30 mouse cellular contexts compared by ENCODE assay signal in genomic region chr3:17895869-17896268, GRCm38 (mm10). TPM values are rescaled to one million over a fixed set of nuclear protein-coding genes. Genes with fewer than 3 reads are reported as not detected.
DNase-seq lines count a peak whose midpoint lies in the region; ATAC-seq and TF ChIP-seq lines count a peak whose summit lies in the region.
"Had no signal": no experiment of that assay in that cellular context is flagged by ENCODE, and none has a peak within 500 bp of the region (broad histone marks: within the 10 kb centered on the region; RNA-seq: fewer than 3 reads in every experiment).

No protein-coding gene starts in this region.

- peak; percentile 57; the same call in 1 of the 2 replicates for ATAC-seq in hindbrain, embryonic 13.5 days (ENCODE audit: low FRiP score)
- ATAC-seq in hindbrain, postnatal 0 days, result peak; percentile 70
- ATAC-seq in hindbrain, embryonic 14.5 days (ENCODE audit: low FRiP score), result no peak
- ATAC-seq: CD4-positive, CD25-positive, alpha-beta regulatory T cell, adult 4 months; forebrain, embryonic 15.5 days; intestine, postnatal 0 days had no signal

- no peak for DNase-seq in hindbrain, embryonic 10.5 days (ENCODE audit: low spot score)
- DNase-seq in hindbrain, postnatal 0 days (ENCODE audit: low spot score), result peak; percentile 33
- no peak for DNase-seq in hindbrain, embryonic 14.5 days (ENCODE audit: low spot score)
- DNase-seq in brain, embryonic 14.5 days (ENCODE audit: low read depth), result peak; percentile 47
- DNase-seq in ovary, postnatal 10 days (ENCODE audit: low spot score), result no peak
- DNase-seq: adrenal gland, adult 2 months; adrenal gland, postnatal 14 days; cerebellum, postnatal 36 days; embryo, embryonic 11 days; gastrocnemius, postnatal 25 days; heart, adult 18-20 months; heart, postnatal 10 days; heart, postnatal 36 days; kidney, adult 2 months had no signal

- no peaks in the 10 kb centered on the region for H3K4me1 ChIP-seq in hindbrain, embryonic 13.5 days (replicated peaks)
- no peaks in the 10 kb centered on the region for H3K4me1 ChIP-seq in hindbrain, embryonic 10.5 days (replicated peaks)
- no peaks in the 10 kb centered on the region for H3K4me1 ChIP-seq in hindbrain, postnatal 0 days (ENCODE audit: insufficient read depth, low read length)
- no peaks in the 10 kb centered on the region for H3K4me1 ChIP-seq in hindbrain, embryonic 14.5 days (replicated peaks; ENCODE audit: control insufficient read depth, insufficient read depth, low read length)
- H3K4me1 ChIP-seq: forebrain, embryonic 15.5 days; heart, embryonic 12.5 days; heart, embryonic 15.5 days had no signal

- no peak for TF ChIP-seq POLR2A in brain, embryonic 14.5 days (IDR thresholded peaks at IDR 0.05; ENCODE audit: borderline replicate concordance, extremely low read depth, insufficient read depth, insufficient read length, poor library complexity, severe bottlenecking)

- H3K27me3 ChIP-seq in hindbrain, embryonic 13.5 days, result no peaks in the 10 kb centered on the region
- no peaks in the 10 kb centered on the region for H3K27me3 ChIP-seq in hindbrain, embryonic 10.5 days (ENCODE audit: insufficient read depth, poor library complexity, severe bottlenecking)
- no peaks in the 10 kb centered on the region for H3K27me3 ChIP-seq in hindbrain, postnatal 0 days (ENCODE audit: insufficient read depth, low read length)
- H3K27me3 ChIP-seq in hindbrain, embryonic 14.5 days (ENCODE audit: control insufficient read depth, insufficient read depth, low read length), result no peaks in the 10 kb centered on the region
- H3K27me3 ChIP-seq: forebrain, embryonic 15.5 days; heart, embryonic 12.5 days; heart, embryonic 15.5 days had no signal

- TF ChIP-seq CTCF in hindbrain, postnatal 0 days (IDR thresholded peaks at IDR 0.05; ENCODE audit: low read depth), result no peak
- no peak for TF ChIP-seq CTCF in brain, embryonic 14.5 days (IDR thresholded peaks at IDR 0.05; ENCODE audit: borderline replicate concordance, extremely low read depth, insufficient read depth, insufficient read length)

- no peak overlapping the region for H3K27ac ChIP-seq in hindbrain, embryonic 13.5 days
- H3K27ac ChIP-seq in hindbrain, embryonic 10.5 days, result no peak overlapping the region
- H3K27ac ChIP-seq in hindbrain, postnatal 0 days, result no peak overlapping the region; the same call in 1 of the 2 replicates
- no peak overlapping the region for H3K27ac ChIP-seq in hindbrain, embryonic 14.5 days
- H3K27ac ChIP-seq: forebrain, embryonic 15.5 days; heart, embryonic 15.5 days had no signal

- H3K4me3 ChIP-seq in hindbrain, embryonic 13.5 days, result no peak overlapping the region
- no peak overlapping the region for H3K4me3 ChIP-seq in hindbrain, embryonic 10.5 days
- H3K4me3 ChIP-seq in hindbrain, postnatal 0 days (ENCODE audit: low read length), result no peak overlapping the region
- H3K4me3 ChIP-seq in hindbrain, embryonic 14.5 days (replicated peaks; ENCODE audit: low read length), result no peak overlapping the region
- H3K4me3 ChIP-seq: forebrain, embryonic 15.5 days; heart, embryonic 12.5 days; heart, embryonic 15.5 days had no signal

- WGBS in hindbrain, embryonic 13.5 days, result 44% methylated on average over 2 of the region's 2 CpGs
- 56% methylated on average over 2 of the region's 2 CpGs for WGBS in hindbrain, embryonic 10.5 days
- 43% methylated on average over 2 of the region's 2 CpGs for WGBS in hindbrain, postnatal 0 days
- 32% methylated on average over 2 of the region's 2 CpGs for WGBS in hindbrain, embryonic 14.5 days

- H3K36me3 ChIP-seq in hindbrain, embryonic 13.5 days, result no peaks in the 10 kb centered on the region
- no peaks in the 10 kb centered on the region for H3K36me3 ChIP-seq in hindbrain, embryonic 10.5 days
- no peaks in the 10 kb centered on the region for H3K36me3 ChIP-seq in hindbrain, postnatal 0 days (ENCODE audit: insufficient read depth, low read length)
- H3K36me3 ChIP-seq in hindbrain, embryonic 14.5 days (replicated peaks; ENCODE audit: control insufficient read depth, insufficient read depth), result no peaks in the 10 kb centered on the region
- H3K36me3 ChIP-seq: forebrain, embryonic 15.5 days; heart, embryonic 12.5 days; heart, embryonic 15.5 days had no signal

- no peaks in the 10 kb centered on the region for H3K9me3 ChIP-seq in hindbrain, embryonic 13.5 days
- no peaks in the 10 kb centered on the region for H3K9me3 ChIP-seq in hindbrain, embryonic 10.5 days
- H3K9me3 ChIP-seq in hindbrain, postnatal 0 days (ENCODE audit: low read length), result no peaks in the 10 kb centered on the region
- no peaks in the 10 kb centered on the region for H3K9me3 ChIP-seq in hindbrain, embryonic 14.5 days (ENCODE audit: control insufficient read depth, low read length)
- H3K9me3 ChIP-seq: forebrain, embryonic 15.5 days; heart, embryonic 12.5 days; heart, embryonic 15.5 days had no signal

- H3K9ac ChIP-seq in hindbrain, embryonic 13.5 days, result no peak overlapping the region
- H3K9ac ChIP-seq in hindbrain, postnatal 0 days (replicated peaks; ENCODE audit: low read length), result no peak overlapping the region
- no peak overlapping the region for H3K9ac ChIP-seq in hindbrain, embryonic 14.5 days
- H3K9ac ChIP-seq: forebrain, embryonic 15.5 days; heart, embryonic 12.5 days; heart, embryonic 15.5 days had no signal

- H3K4me2 ChIP-seq in hindbrain, embryonic 13.5 days, result no peak overlapping the region
- H3K4me2 ChIP-seq in hindbrain, postnatal 0 days (ENCODE audit: low read depth, low read length), result no peak overlapping the region
- H3K4me2 ChIP-seq in hindbrain, embryonic 14.5 days (replicated peaks), result no peak overlapping the region
- H3K4me2 ChIP-seq: forebrain, embryonic 15.5 days; heart, embryonic 12.5 days; heart, embryonic 15.5 days had no signal

RNA-seq across cellular contexts. Expression of gene Cypt12, which starts 52.3 kb away (rescaled TPM):
- not detected in 2 replicates for polyA plus RNA-seq in hindbrain, embryonic 13.5 days (2015; fragmentation: Nextera tagmentation; extraction: Ambion mirVana)
- not detected in 2 replicates for polyA plus RNA-seq in hindbrain, embryonic 10.5 days (2016; fragmentation: Nextera tagmentation; extraction: Ambion mirVana)
- total RNA-seq in hindbrain, postnatal 0 days (2014; rRNA removed), result not detected in 2 replicates
- polyA plus RNA-seq in hindbrain, postnatal 0 days (2015; fragmentation: Nextera tagmentation; extraction: Ambion mirVana), result not detected in 2 replicates
- not detected in 2 replicates for polyA plus RNA-seq in hindbrain, embryonic 14.5 days (2014; fragmentation: Nextera tagmentation; extraction: Ambion mirVana)
- polyA plus RNA-seq in brain, embryonic 14.5 days (2012; rRNA removed), result not detected in 2 replicates
- total RNA-seq: adrenal gland, adult 2 months; adrenal gland, postnatal 14 days; adrenal gland, postnatal 4 days; gastrocnemius, adult 8-10 months; gastrocnemius, postnatal 25 days; heart, adult 18-20 months; heart, postnatal 10 days; heart, postnatal 36 days; MEL had no signal
- polyA plus RNA-seq: adrenal gland, adult 2 months; C2C12; CD4-positive, CD25-positive, alpha-beta regulatory T cell, adult 4 months; cerebellum, adult 2 months; cortical plate, adult 2 months; embryonic facial prominence, embryonic 11.5 days; embryonic facial prominence, embryonic 14.5 days; forebrain, embryonic 11.5 days; forebrain, embryonic 15.5 days; heart, embryonic 12.5 days; heart, embryonic 15.5 days; intestine, embryonic 14.5 days; intestine, postnatal 0 days had no signal

Comparison
In these comparisons a context has a peak if more than half of its experiments do, and no peak if none do; other contexts are left out.
1. DNase-seq: peak in hindbrain, postnatal 0 days (single experiment) and brain, embryonic 14.5 days (single experiment); none in hindbrain, embryonic 10.5 days (single experiment), hindbrain, embryonic 14.5 days (single experiment) and ovary, postnatal 10 days (single experiment).